8 mouse cellular contexts compared by ENCODE assay signal in the genomic region with DNA sequence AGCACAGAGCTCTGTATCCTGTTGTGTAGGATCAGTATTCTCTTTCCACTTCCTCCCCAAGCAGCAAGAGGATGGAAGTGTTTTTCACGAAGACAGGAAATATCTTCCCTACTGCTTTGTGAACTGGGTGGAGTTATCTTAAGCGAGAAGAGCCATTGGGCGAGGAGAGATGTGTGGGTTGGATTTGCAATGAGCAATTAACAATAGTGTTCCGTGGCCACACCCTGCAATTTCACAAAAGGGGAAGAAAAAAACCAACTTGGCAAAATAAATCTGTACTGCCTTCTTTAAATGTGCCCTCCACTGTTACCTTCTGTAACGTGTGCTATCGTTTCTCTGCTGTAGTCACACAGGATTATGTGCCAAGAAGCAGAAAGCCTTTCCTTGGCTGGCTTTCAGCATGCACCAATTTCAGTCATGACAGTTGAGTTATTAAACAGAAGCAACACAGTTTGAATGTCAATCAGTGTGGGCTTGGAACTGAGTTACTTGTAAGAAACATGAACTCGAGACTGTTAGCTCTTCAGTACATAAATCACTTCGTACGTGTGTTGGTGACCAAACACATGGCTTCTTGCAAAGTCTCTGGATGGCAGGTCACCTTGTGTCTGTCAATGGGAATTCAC.
DNase-seq lines count a peak whose midpoint lies in the region; ATAC-seq and TF ChIP-seq lines count a peak whose summit lies in the region.
"Had no signal": no experiment of that assay in that cellular context is flagged by ENCODE, and none has a peak within 500 bp of the region (broad histone marks: within the 10 kb centered on the region; RNA-seq: fewer than 3 reads in every experiment).

No protein-coding gene starts in this region.

- ATAC-seq in hindbrain, postnatal 0 days, result peak; percentile 22; the same call in 1 of the 2 replicates
- no peak for ATAC-seq in hindbrain, embryonic 12.5 days (ENCODE audit: low FRiP score)
- ATAC-seq in activated CD4-positive, CD25-positive, alpha-beta regulatory T cell, adult 4 months, result peak; percentile 19
- ATAC-seq in limb, embryonic 15.5 days (ENCODE audit: insufficient number of reproducible peaks, low FRiP score, low TSS enrichment, low read depth), result no peak

- no peaks in the 10 kb centered on the region for H3K27me3 ChIP-seq in hindbrain, postnatal 0 days (ENCODE audit: insufficient read depth, low read length)
- no peaks in the 10 kb centered on the region for H3K27me3 ChIP-seq in hindbrain, embryonic 12.5 days
- H3K27me3 ChIP-seq in limb, embryonic 15.5 days, result no peaks in the 10 kb centered on the region
- H3K27me3 ChIP-seq: embryonic facial prominence, embryonic 13.5 days had no signal

- no peak overlapping the region for H3K4me3 ChIP-seq in hindbrain, postnatal 0 days (ENCODE audit: low read length)
- H3K4me3 ChIP-seq in hindbrain, embryonic 12.5 days, result no peak overlapping the region
- H3K4me3 ChIP-seq in limb, embryonic 15.5 days, result no peak overlapping the region
- no peak overlapping the region for H3K4me3 ChIP-seq in layer of hippocampus, adult 2 months
- H3K4me3 ChIP-seq: embryonic facial prominence, embryonic 13.5 days had no signal

- no peak overlapping the region for H3K9ac ChIP-seq in hindbrain, postnatal 0 days (replicated peaks; ENCODE audit: low read length)
- no peak overlapping the region for H3K9ac ChIP-seq in hindbrain, embryonic 12.5 days
- H3K9ac ChIP-seq in limb, embryonic 15.5 days, result no peak overlapping the region
- H3K9ac ChIP-seq: embryonic facial prominence, embryonic 13.5 days had no signal

- H3K27ac ChIP-seq in hindbrain, postnatal 0 days, result peak overlapping the region; percentile 26; the same call in 1 of the 2 replicates
- H3K27ac ChIP-seq in hindbrain, embryonic 12.5 days, result no peak overlapping the region
- H3K27ac ChIP-seq in limb, embryonic 15.5 days, result peak overlapping the region; percentile 48; the same call in 1 of the 2 replicates
- H3K27ac ChIP-seq in layer of hippocampus, adult 2 months, result no peak overlapping the region
- H3K27ac ChIP-seq: embryonic facial prominence, embryonic 13.5 days had no signal

- H3K36me3 ChIP-seq in hindbrain, postnatal 0 days (ENCODE audit: insufficient read depth, low read length), result no peaks in the 10 kb centered on the region
- no peaks in the 10 kb centered on the region for H3K36me3 ChIP-seq in hindbrain, embryonic 12.5 days
- H3K36me3 ChIP-seq in limb, embryonic 15.5 days, result no peaks in the 10 kb centered on the region
- H3K36me3 ChIP-seq: embryonic facial prominence, embryonic 13.5 days had no signal

- no peak overlapping the region for H3K4me2 ChIP-seq in hindbrain, postnatal 0 days (ENCODE audit: low read depth, low read length)
- H3K4me2 ChIP-seq in hindbrain, embryonic 12.5 days (replicated peaks), result no peak overlapping the region
- H3K4me2 ChIP-seq in limb, embryonic 15.5 days, result no peak overlapping the region
- H3K4me2 ChIP-seq: embryonic facial prominence, embryonic 13.5 days had no signal

- WGBS in hindbrain, postnatal 0 days, result 46% methylated on average over 9 of the region's 9 CpGs
- WGBS in hindbrain, embryonic 12.5 days, result 81% methylated on average over 9 of the region's 9 CpGs
- WGBS in limb, embryonic 15.5 days, result 40% methylated on average over 9 of the region's 9 CpGs

- peaks cover 7% of the 10 kb centered on the region; the same call in 1 of the 2 replicates for H3K4me1 ChIP-seq in hindbrain, postnatal 0 days (ENCODE audit: insufficient read depth, low read length)
- no peaks in the 10 kb centered on the region; the same call in 1 of the 2 replicates for H3K4me1 ChIP-seq in hindbrain, embryonic 12.5 days
- peaks cover 39% of the 10 kb centered on the region for H3K4me1 ChIP-seq in limb, embryonic 15.5 days

- no peak for TF ChIP-seq POLR2A in brain, embryonic 14.5 days (IDR thresholded peaks at IDR 0.05; ENCODE audit: borderline replicate concordance, extremely low read depth, insufficient read depth, insufficient read length, poor library complexity, severe bottlenecking)

- no peaks in the 10 kb centered on the region for H3K9me3 ChIP-seq in hindbrain, postnatal 0 days (ENCODE audit: low read length)
- H3K9me3 ChIP-seq in hindbrain, embryonic 12.5 days (replicated peaks), result no peaks in the 10 kb centered on the region
- H3K9me3 ChIP-seq in limb, embryonic 15.5 days, result no peaks in the 10 kb centered on the region
- H3K9me3 ChIP-seq: embryonic facial prominence, embryonic 13.5 days had no signal

- DNase-seq in hindbrain, postnatal 0 days (ENCODE audit: low spot score), result peak; percentile 65
- peak; percentile 82 for DNase-seq in brain, embryonic 14.5 days (ENCODE audit: low read depth)
- DNase-seq in layer of hippocampus, adult 2 months (ENCODE audit: low spot score in 2 of 2), result no peak
- no peak for DNase-seq in cerebellum, adult 11-12 months

- no peak for TF ChIP-seq CTCF in hindbrain, postnatal 0 days (IDR thresholded peaks at IDR 0.05; ENCODE audit: low read depth)
- TF ChIP-seq CTCF in brain, embryonic 14.5 days (IDR thresholded peaks at IDR 0.05; ENCODE audit: borderline replicate concordance, extremely low read depth, insufficient read depth, insufficient read length), result no peak
- TF ChIP-seq CTCF in layer of hippocampus, adult 2 months (conservative IDR thresholded peaks at IDR 0.05), result no peak

Comparison
In these comparisons a context has a peak if more than half of its experiments do, and no peak if none do; other contexts are left out.
1. ATAC-seq: peak in hindbrain, postnatal 0 days (single experiment) and activated CD4-positive, CD25-positive, alpha-beta regulatory T cell, adult 4 months (single experiment); none in hindbrain, embryonic 12.5 days (single experiment) and limb, embryonic 15.5 days (single experiment).
2. H3K27ac ChIP-seq: peak in hindbrain, postnatal 0 days (single experiment) and limb, embryonic 15.5 days (single experiment); none in hindbrain, embryonic 12.5 days (single experiment) and layer of hippocampus, adult 2 months (single experiment).
3. DNase-seq: peak in hindbrain, postnatal 0 days (single experiment) and brain, embryonic 14.5 days (single experiment); none in layer of hippocampus, adult 2 months (0 of 2) and cerebellum, adult 11-12 months (single experiment).